Mouse (Mus musculus) ES-E14 (cell line): ENCODE measurements at regions not wholly inside any gene's neighbourhood (a gene's known extent, or its start where the extent isn't known, plus 50 kb on each side); places are given as distances from the start of the nearest gene placed in this dataset.
"Not testable (repeated sequence)": the region's sequence is repeated elsewhere in the genome, so short reads cannot be mapped to it uniquely, and the experiment has no call there.

ENCODE experiments used
- DNase-seq: peaks from one replicate; pipeline ENCODE4 v3.0.0-alpha.2; 2013; ENCODE audit warnings: low read depth, low spot score
- H3K27ac ChIP-seq: 2 replicates; pipeline ENCODE4 v1.5.1; 2012; ENCODE audit warnings: low read depth, mild to moderate bottlenecking, low read length, moderate library complexity, mixed read lengths; ENCODE audit not compliant: poor library complexity, insufficient read depth, severe bottlenecking
- H3K36me3 ChIP-seq: 2 replicates; pipeline ENCODE4 v1.6.1; 2012; ENCODE audit warnings: mild to moderate bottlenecking, low read length, moderate library complexity, mixed read lengths; ENCODE audit not compliant: control insufficient read depth, poor library complexity, insufficient read depth, severe bottlenecking
- H3K4me1 ChIP-seq, 2 experiments: fragments of 150-350 bp in 1 of 2; sonication (generic) in 1 of 2; 2 replicates each; pipeline ENCODE4 v1.6.1; 2012; ENCODE audit warnings: low read length in 2 of 2, mild to moderate bottlenecking in 1 of 2, mixed read lengths in 1 of 2; ENCODE audit not compliant: control insufficient read depth in 2 of 2, insufficient read depth in 2 of 2, poor library complexity in 1 of 2
- H3K4me3 ChIP-seq, 2 experiments: fragments of 150-350 bp in 1 of 2; sonication (generic) in 1 of 2; 2 replicates each; pipeline ENCODE4 v1.5.1; 2012; ENCODE audit warnings: low read length in 2 of 2, low read depth in 1 of 2, mild to moderate bottlenecking in 1 of 2, mixed read lengths in 1 of 2; ENCODE audit not compliant: insufficient read depth in 1 of 2, poor library complexity in 1 of 2, severe bottlenecking in 1 of 2
- H3K9ac ChIP-seq: 2 replicates; pipeline ENCODE4 v1.6.1; 2012; ENCODE audit warnings: low read depth, mild to moderate bottlenecking, low read length, mixed read lengths; ENCODE audit not compliant: poor library complexity, insufficient read depth, severe bottlenecking
- H3K9me3 ChIP-seq: fragments of 150-350 bp; sonication (generic); 2 replicates; pipeline ENCODE4 v1.6.1; 2012; ENCODE audit warnings: low read depth, mild to moderate bottlenecking, low read length; ENCODE audit not compliant: control insufficient read depth, insufficient read depth
- CHD2 ChIP-seq: IDR thresholded peaks from 2 replicates; pipeline ENCODE4 v1.6.1; 2014; ENCODE audit warnings: mild to moderate bottlenecking, low read depth, low read length, inconsistent platforms
- HCFC1 ChIP-seq: IDR thresholded peaks from 2 replicates; pipeline ENCODE4 v1.6.1; 2012; ENCODE audit warnings: low read length, inconsistent platforms, borderline replicate concordance; ENCODE audit not compliant: insufficient read depth
- MAFK ChIP-seq: IDR thresholded peaks from 2 replicates; pipeline ENCODE4 v1.6.1; 2014; ENCODE audit warnings: mild to moderate bottlenecking, low read depth, low read length, inconsistent platforms; ENCODE audit not compliant: insufficient read depth
- ZC3H11A ChIP-seq: IDR thresholded peaks from 2 replicates; pipeline ENCODE4 v1.6.1; 2012; ENCODE audit warnings: low read depth, mild to moderate bottlenecking, inconsistent platforms, low read length, borderline replicate concordance
- ZNF384 ChIP-seq: IDR thresholded peaks from 2 replicates; pipeline ENCODE4 v1.6.1; 2012; ENCODE audit warnings: low read depth, low read length, inconsistent platforms
- in situ Hi-C, 2 experiments: fragments of 600-800 bp; cut with MboI; formaldehyde crosslinking; loops; one replicate each; pipeline ENCODE4 v1.15.1; 2025; ENCODE audit warnings: low sequenced_read_pairs in 2 of 2, inconsistent platforms in 1 of 2; ENCODE audit not compliant: unreplicated experiment in 2 of 2

DNA sequence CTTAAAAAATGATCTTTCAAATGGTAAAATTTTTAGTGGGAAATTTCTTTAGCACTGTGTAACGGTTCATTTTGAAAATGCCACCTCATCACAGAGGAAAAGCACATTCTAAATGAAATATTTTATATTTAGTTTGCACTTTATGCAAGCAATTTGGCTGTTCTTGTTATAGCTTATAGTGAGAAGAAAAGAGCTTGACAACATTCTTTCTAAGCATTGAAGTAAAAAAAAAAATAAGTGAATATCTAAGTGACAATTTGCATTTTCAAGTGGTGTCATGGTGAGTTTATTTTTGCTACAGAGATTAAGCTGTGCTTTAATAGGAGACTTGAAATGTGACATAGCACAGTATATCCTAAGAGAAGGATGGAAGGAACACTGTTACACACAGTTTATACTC lies 1194.9 kb upstream of the Gm12353 start:
- DNase-seq: no peak
- in situ Hi-C loops: no loop called here
- Histone ChIP-seq H3K9me3 (no peaks in the 10 kb centered on the region), H3K4me3 (no peak overlapping the region), H3K27ac (no peak overlapping the region), H3K36me3 (no peaks in the 10 kb centered on the region), H3K9ac (no peak overlapping the region), H3K4me1 (no peaks in the 10 kb centered on the region)
- TF ChIP-seq CHD2 (no peak), HCFC1 (no peak), ZNF384 (no peak), ZC3H11A (no peak), MAFK (no peak)

DNA sequence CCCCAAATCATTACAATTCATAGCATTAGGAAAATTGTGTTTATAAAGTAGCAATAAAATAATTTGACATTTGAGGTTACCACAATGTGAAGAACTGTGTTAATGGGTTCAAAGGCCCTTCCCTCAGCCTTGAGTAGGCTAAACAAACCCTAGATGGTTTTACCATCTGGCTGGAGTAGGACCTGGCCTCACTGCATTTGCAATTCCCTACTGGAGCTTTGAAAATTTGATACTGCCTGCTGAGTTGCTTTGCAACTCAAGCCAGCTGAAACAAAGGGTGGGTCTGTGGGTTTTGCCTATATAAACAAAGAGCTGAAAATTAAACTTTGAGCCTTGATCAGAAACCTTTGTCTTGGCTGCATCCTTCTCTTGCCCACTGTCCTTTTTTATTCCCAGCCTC lies 1163.9 kb upstream of the Gm12353 start:
- no peak for TF ChIP-seq HCFC1
- TF ChIP-seq ZC3H11A: no peak
- no peak for TF ChIP-seq MAFK
- no peak for TF ChIP-seq CHD2
- no peak for TF ChIP-seq ZNF384
- no peak overlapping the region for H3K9ac ChIP-seq
- H3K9me3 ChIP-seq: peaks cover 5% of the 10 kb centered on the region; the same call in 1 of the 2 replicates
- no peak overlapping the region for H3K4me3 ChIP-seq
- DNase-seq: no peak
- no peaks in the 10 kb centered on the region for H3K4me1 ChIP-seq
- in situ Hi-C loops: no loop called here
- H3K27ac ChIP-seq: no peak overlapping the region
- no peaks in the 10 kb centered on the region for H3K36me3 ChIP-seq

DNA sequence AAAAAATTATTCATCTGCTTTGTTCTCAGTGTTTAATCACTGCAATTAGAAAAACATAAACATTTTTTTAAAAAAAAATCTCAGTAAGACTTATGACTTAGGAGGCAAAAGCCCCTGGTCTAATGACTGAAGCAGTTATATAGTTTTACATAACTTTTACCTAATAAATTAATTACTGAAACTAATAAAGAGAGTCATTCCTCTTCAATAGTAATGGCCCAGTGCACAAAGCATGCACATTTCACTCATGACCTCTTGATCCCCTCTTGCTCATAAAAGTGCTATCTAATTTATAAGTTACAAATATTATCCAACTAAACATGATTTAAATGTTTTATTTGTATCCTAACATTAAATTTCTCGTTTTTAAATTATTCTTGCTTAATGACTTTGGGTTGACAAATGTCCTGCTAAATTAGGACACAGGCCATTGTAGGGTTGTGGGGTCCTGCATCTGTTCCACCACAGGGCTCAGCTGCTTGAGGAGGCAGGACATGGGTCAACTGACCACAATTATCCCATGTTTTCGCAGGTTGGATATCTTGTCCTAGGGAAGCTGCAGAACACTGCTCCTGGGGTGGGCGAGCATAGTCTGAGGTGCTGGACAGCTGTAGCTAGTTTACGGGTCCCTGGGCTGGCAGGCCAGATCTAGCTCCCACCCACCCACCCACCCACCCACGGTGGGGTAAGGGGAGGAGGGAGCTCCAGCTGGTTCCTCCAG lies 1160.8 kb upstream of the Gm12353 start:
- Histone ChIP-seq H3K9ac (no peak overlapping the region), H3K4me1 (no peaks in the 10 kb centered on the region), H3K36me3 (no peaks in the 10 kb centered on the region), H3K4me3 (no peak overlapping the region), H3K27ac (no peak overlapping the region), H3K9me3 (0 out of 2 replicates have a peak, but pooled peaks cover 1% of the 10 kb centered on the region)
- TF ChIP-seq HCFC1: no peak
- no peak for TF ChIP-seq CHD2
- TF ChIP-seq MAFK: no peak
- TF ChIP-seq ZC3H11A: no peak
- no peak for TF ChIP-seq ZNF384
- no peak for DNase-seq
- in situ Hi-C loops: no loop called here

DNA sequence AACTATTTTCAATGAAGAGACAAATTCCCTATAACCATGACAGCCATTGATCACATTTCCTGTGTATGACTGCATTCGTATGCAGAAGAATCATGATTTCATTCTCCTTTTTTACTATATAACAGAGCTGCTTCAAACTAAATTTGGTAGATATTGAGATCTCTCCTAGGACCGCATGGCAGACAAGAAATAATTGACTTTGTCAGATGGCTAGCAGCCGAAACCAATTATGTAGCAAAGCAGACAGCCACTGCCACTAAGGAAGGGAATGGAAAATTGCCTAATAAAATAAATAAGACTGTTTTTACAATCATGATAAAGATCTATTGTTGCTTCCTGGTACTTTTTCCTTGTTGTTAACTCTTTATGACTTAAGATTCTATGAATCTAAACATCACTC lies 1143.6 kb upstream of the Gm12353 start:
- TF ChIP-seq HCFC1 (no peak), ZC3H11A (no peak), ZNF384 (no peak), MAFK (no peak), CHD2 (no peak)
- H3K4me3 ChIP-seq: no peak overlapping the region
- no peaks in the 10 kb centered on the region for H3K4me1 ChIP-seq
- no peak overlapping the region for H3K9ac ChIP-seq
- in situ Hi-C loops: no loop called here
- no peak for DNase-seq
- H3K36me3 ChIP-seq: no peaks in the 10 kb centered on the region
- H3K9me3 ChIP-seq: no peaks in the 10 kb centered on the region
- no peak overlapping the region for H3K27ac ChIP-seq

DNA sequence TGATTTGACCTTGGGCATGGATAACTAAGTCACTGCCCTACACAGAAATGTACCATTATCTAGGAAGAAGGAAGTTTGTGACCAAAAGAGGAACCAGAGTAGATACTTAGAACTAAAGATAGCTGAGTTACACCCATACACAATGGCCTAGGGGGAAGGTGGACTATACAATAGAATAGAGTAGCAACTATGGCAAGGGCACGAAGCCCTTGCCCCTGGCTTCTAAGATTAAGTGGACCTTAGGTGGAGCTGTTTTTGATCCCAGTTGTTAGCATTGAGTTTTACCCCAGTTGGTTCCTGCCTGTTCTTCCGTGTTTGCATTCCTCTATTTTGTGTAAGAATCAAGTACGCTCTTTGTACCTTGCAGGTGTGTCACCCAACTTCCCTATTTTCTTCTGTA lies 1137.0 kb upstream of the Gm12353 start:
- H3K36me3 ChIP-seq, DNase-seq, H3K4me3 ChIP-seq, H3K27ac ChIP-seq, in situ Hi-C loops, H3K4me1 ChIP-seq, H3K9ac ChIP-seq: not testable (repeated sequence)
- H3K9me3 ChIP-seq: peaks cover 10% of the 10 kb centered on the region; the same call in 1 of the 2 replicates
